Mouse (Mus musculus) bone marrow, adult 2 months (tissue): ENCODE measurements at regions not wholly inside any gene's neighbourhood (a gene's known extent, or its start where the extent isn't known, plus 50 kb on each side); places are given as distances from the start of the nearest gene placed in this dataset.

Source experiments
- CTCF ChIP-seq: fragments of 200-500 bp; IDR thresholded peaks from 2 replicates; pipeline ENCODE4 v1.5.1; 2011; ENCODE audit warnings: low read length, control low read depth; ENCODE audit not compliant: control insufficient read depth, insufficient read depth
- POLR2A ChIP-seq: fragments of 200-500 bp; IDR thresholded peaks from 2 replicates; pipeline ENCODE4 v1.6.1; 2011; ENCODE audit warnings: low read depth, mild to moderate bottlenecking, control low read depth, low read length, borderline replicate concordance; ENCODE audit not compliant: control insufficient read depth

GRCm38 (mm10) chr14:105744125-105744524 is 152.5 kb downstream of the Spry2 start:
- no peak for TF ChIP-seq CTCF
- TF ChIP-seq POLR2A: no peak
